Mouse (Mus musculus) ES-CJ7 (cell line): Measurements from ENCODE around the gene Ccdc137.

Experiments used
- DNase-seq: peaks from one replicate; pipeline ENCODE4 v3.0.0; 2011; ENCODE audit warnings: low read depth, low spot score

The Ccdc137 gene

DNA sequence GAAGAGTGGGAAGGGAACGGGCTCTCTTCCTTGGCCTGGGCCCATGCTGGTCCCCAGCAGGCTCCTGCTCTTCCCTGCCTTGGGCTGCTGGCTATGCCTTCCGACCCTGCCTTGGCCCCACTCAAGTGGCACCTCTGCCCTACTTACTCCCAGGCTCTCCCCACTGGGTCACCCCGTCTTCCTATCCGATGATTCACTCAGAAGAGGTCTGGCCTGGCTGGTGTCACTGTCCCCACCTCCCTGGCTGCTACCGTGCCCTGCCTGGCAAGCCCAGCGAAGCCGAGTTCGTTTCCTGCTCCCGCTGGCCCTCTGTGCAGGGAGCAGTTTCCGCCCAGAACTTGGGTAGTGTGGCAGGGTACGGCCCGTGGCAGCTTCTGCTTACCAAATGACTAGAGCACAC lies 40.3 kb downstream of the Ccdc137 start:
- DNase-seq, result no peak

DNA sequence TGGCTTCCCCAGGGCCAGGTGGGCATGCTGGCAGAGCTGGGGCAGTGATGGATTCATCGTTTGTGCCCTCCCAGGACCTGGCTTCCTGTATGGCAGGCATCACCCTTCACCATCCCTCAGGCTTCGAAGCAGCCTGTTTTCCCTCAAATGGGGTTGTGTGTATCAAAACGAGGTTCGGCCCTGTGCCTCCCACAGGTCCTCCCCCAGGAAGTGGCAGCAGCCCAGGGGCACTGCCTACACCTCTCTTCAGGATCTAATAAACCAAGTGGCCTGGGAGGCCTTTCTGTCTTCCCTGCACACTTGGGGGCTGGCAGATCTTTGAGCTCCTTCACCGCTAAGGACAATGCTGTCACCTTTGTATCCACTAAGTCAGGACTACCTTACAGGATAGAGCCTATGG lies 41.0 kb downstream of the Ccdc137 start:
- no peak for DNase-seq

DNA sequence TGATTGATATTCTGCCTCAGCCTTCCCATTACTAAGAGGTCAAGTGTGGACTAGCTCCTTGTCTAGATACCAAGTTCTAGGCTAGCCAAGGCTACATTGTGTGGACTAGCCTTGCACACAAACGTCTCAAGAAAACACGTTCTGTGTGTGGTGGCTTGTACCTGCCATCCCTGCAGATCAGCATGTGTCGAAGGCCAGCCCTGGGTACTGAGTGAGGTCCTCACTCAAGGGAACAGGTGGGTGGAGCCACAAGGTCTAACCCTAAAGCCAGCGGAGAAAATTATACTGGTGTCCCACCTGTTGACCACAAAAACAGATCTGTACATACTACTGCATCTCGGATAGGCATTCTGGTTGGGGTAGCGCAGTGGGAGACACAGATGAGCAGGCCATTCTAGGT lies 42.0 kb downstream of the Ccdc137 start:
- no peak for DNase-seq

DNA sequence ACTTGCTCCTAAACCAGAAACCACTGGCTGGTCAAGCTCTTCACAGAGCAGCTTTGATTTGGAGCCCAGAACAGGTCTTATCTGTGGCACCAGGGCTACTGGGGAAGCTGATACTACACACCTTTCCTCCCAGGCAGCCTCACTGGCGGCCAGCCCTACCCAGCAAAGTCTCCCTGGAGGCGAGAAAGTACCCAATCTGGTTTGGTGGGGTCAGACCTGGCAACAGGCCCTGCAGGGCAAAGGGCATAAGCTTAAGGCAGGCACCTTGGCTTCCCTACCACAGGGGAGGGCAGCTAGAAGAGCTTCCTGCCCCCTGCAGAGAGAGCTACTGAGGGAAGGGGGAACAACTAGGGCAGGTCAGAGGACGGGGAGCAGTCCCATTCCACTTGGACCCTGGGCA lies 42.4 kb downstream of the Ccdc137 start:
- DNase-seq, result no peak

DNA sequence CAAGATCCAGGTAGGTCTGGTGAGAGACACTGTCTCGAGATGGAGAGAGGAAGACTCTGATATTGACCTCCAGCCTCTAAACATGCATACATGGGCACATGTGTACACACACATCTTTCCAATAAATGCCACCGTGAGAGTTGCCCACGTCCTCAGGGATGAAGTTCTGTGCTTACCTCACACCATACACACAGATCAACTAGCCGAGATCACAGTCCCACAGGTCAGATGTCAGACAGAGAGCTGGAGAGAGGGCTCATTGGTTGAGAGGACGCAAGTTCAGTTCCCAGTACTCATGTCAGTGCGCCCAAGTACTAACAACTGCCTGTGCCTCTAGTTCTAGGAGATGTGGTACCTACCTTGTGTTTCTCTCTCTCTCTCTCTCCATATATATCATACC lies 43.1 kb downstream of the Ccdc137 start:
- no peak for DNase-seq

DNA sequence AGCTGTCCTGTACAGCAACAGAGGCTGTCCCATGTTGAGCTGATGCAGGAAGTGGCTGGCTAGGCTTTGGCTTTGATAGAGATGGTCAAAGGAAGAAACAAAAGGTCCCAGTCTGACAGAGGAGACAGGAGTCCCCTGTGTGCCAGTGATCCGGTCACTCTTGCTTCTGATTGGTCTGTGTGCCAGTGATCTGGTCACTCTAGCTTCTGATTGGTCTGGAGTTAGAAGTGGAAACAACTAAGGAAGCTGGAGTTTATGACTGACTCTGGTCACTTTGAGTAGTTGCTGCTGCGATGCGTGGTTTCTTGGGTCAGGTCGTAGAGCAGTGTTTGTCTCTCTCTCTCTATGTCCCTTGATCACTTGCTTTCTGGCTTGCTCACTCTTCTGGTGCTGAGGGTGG lies 43.8 kb downstream of the Ccdc137 start:
- no peak for DNase-seq

DNA sequence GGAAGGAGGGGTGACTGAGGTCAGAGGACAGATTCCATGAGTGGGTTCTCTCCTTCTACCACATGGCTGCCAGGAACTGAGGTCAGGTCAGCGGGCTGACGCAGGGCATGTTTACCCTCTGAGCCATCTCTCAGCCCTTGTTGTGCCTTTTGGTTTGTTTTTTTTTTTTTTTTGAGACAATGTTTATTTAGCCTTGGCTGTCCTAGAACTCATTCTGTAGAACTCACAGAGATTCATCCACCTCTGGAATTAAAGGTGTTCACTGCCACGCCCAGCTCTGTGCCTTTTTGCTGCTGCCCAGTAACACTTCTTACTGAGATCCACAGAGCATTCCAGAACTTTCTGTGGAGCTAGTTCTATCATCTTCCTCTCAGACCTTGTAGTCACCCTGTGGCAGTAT lies 47.7 kb downstream of the Ccdc137 start:
- no peak for DNase-seq

DNA sequence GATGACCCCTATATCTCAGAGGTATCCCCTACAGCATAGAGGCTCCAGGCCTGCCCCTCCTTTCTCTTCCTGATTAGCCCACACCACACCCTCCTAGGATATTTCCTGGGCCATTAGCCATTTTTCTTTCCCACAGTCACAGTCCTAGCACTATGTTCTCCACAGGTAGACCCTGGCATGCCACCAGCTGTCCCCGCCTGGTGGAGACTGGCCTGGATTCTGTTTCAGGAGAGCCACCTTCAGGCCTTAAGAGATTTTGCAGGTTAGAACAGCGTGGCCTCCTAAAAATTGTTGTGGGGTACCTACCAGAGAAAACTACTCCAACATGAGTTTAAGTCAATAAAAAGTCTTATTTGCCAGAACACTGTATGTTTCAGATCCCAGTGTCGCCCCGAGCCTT lies 49.0 kb downstream of the Ccdc137 start:
- DNase-seq, result peak; percentile 51

DNA sequence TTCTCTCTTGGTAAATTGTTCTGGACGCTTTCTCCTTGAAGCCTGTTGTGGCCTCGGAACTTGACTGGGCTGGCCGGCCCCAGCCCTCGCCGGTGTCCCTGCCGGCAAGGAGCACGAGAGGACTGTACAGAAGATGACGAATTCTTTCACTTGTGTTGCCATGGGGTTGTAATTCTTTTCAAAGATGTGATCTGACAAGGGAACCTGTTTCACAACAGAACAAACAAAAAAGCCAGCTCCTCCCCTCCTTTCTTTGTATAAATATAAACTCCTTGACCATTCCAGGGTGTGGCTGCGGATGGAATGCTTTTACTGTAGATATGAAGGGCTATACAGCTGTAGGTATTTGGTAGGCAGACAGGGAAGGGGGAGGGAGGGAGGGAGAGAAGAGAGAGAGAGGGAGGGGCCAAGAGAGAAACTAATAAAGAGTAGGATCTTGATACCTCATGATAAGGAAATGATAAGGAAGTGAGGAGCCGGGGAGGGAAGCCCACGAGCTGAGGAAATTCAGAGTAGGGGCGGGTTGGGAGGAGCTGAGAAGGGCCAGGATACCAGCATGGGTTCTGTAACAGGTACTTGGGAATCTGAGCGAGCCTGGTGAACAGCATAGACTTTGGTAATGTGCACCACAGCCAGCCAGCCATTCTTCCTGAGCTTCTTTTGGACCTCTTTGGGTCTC lies 49.8 kb downstream of the Ccdc137 start:
- no peak for DNase-seq

DNA sequence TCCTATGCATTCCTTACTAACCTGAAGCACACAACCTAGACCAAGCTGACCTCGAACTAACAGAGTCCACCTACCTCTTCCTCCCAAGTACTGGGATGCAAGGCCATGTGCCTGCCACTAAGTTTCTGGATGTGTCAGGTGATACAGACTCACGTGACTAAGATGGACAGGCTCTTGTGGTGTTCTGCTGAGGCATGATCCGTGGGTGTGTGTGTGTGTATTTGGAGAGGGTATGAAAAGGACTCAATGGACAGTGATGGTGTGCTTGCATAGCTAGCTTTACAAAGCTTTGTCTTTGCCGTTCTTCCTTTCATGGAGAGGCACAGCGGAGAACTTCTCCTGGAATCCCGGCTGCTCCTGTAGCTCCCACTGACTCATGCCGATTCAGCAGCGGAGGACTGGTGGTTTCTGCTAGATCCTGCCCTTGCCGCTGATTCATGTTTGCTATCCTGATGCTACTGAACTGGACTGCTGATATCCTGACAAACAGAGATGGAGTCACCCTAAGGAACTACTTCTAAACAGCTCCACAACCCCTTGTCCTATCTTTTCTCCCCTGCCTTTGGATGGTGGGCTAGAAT lies 50.5 kb downstream of the Ccdc137 start:
- no peak for DNase-seq

DNA sequence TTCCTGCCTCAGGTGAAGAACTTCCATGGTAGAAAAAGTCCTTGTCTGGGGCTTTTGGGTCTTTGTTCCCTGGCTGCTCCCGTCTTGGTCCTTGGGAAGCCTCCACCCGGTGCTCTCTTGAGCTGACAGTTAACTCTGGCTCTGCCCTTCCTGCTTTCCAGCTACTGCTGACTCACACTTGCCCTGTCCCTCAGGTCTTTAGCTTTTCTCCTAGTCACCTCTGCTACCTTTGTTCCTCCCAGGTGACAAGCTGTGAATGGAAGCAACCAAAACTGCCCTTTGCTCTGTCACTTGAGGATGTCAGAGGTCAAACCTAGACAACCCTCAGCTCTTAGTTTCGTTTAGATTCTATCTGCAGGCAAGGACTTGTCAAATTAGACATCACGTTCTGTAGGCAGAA lies 52.0 kb downstream of the Ccdc137 start:
- DNase-seq, result no peak

DNA sequence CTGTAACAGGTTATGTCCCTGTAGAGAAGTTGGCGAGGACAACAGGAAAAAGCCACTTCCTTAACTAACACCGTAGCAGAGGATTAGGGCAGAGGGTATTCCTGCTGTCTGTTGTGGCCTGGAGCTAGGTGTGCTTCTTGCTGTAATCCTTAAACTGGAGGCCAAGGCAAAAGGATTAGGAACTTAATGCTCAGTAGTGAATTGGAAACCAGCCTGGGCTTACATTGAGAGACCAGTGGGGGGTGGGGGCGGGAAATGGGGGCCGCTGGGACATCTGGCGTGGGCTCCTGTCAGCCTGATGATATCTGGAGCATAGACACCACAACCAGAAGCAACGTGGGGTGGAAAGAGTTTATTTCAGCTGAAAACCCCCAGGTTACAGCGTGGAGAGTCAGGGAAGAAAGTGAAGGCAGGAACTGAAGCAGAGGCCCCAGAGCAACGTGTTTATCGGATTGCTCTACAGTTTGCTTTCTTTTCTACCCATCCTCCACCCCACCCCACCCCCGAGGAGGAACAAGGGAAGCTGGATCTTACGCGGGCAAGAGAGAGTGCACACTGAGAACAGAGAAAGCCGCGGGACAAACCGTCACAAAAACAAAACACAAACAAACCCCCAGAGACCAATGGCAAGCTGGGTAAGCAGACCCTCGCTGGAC lies 52.6 kb downstream of the Ccdc137 start:
- DNase-seq, result no peak

DNA sequence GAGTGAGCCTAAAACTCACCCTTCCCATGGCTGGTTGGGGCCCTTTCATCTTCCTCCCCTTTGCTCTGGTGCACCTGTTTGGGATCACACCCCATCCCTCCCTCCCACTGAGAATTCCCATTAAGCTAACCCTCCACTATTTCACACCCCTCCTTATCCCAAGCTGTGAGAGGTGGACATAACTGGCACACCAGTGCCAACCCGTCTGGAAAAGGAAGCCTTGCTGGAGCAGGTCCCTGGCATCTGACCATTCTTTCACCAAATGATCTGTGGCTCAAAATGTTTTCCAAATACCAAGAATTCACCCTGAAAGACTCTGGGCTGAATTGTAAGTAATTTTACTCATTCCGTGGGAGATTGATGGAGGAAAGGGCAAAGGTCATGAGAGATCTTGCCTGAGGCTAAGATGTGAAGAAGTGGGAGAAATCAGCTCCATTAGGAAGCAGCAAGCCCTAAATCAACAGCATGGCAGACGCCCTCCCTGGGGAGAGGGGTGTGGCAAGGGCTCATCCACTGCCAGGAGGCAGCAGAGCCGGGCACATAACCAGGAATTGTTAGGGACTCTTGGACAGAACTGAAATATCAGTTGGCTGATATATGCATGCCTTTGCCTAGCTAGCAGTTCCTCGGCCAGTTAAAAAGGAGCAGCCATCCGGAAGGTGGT lies 55.0 kb downstream of the Ccdc137 start:
- no peak for DNase-seq
